Mouse (Mus musculus) hindbrain, embryonic 10.5 days (tissue): Measurements from ENCODE around the gene Napb. TPM values are rescaled to one million over a fixed set of nuclear protein-coding genes. Genes with fewer than 3 reads are reported as not detected.
A peak's percentile ranks its signal among the peaks of the same experiment; 100 is the strongest.

Source experiments
- DNase-seq: peaks from one replicate; pipeline ENCODE4 v3.0.0-alpha.2; 2017; ENCODE audit warnings: low spot score
- H3K27ac ChIP-seq: fragments of 300-500 bp; sonication (generic); 2 replicates; pipeline ENCODE4 v1.5.1; 2016; ENCODE audit warnings: mild to moderate bottlenecking, moderate library complexity
- H3K27me3 ChIP-seq: fragments of 300-500 bp; sonication (generic); 2 replicates; pipeline ENCODE4 v1.6.1; 2016; ENCODE audit warnings: mild to moderate bottlenecking; ENCODE audit not compliant: poor library complexity, insufficient read depth, severe bottlenecking
- H3K36me3 ChIP-seq: fragments of 300-500 bp; sonication (generic); 2 replicates; pipeline ENCODE4 v1.6.1; 2016; ENCODE audit warnings: mild to moderate bottlenecking, moderate library complexity
- H3K4me1 ChIP-seq: fragments of 300-500 bp; sonication (generic); replicated peaks from 2 replicates; pipeline ENCODE4 v1.6.1; 2016; ENCODE audit warnings: mild to moderate bottlenecking
- H3K4me3 ChIP-seq: fragments of 300-500 bp; sonication (generic); 2 replicates; pipeline ENCODE4 v1.5.1; 2016; ENCODE audit warnings: mild to moderate bottlenecking, moderate library complexity
- H3K9me3 ChIP-seq: fragments of 300-500 bp; sonication (generic); 2 replicates; pipeline ENCODE4 v1.6.1; 2016; ENCODE audit warnings: mild to moderate bottlenecking, moderate library complexity
- WGBS: fragments of 180-500 bp; shearing (Covaris S2); methylation state at CpG from one replicate; pipeline ENCODE4 v1.1.7; 2016; 5-methylcytosine and 5-hydroxymethylcytosine counted together
- polyA plus RNA-seq: library from polyadenylated mRNA; unstranded; fragments of >200 nt; fragmentation: Nextera tagmentation; extraction: Ambion mirVana; gene quantifications from 2 replicates; pipeline ENCODE4 v1.2.1, GENCODE M21; 2016

The Napb gene
- polyA plus RNA-seq, 1 experiment from 2014 or later, result 14.1 TPM

DNA sequence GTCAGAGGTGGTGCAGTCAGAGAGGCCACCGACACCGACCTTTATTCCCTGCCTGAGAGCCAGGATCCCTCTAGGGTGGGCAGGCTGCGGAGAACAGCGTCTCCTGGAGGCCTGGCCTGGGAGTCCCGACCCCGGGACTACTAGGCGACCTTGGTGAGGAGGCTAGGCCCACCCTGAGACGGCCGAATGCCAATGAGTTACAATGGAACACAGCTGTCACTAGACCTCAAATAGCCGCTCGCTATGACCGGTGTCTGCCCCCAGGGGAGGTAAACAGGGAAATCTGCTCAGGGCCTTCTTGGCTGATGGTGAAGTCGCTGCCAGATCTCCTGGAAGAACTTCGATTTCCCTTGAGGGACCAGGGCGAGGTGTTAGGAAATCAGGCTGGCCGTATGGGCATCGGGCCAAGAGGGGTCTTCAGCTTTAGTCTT lies 50.8 kb downstream of the Napb start:
- peaks cover 56% of the 10 kb centered on the region for H3K4me1 ChIP-seq
- H3K4me3 ChIP-seq, result peak overlapping the region; percentile 65
- WGBS, result 11% methylated on average over 17 of the region's 17 CpGs
- H3K27ac ChIP-seq, result peak overlapping the region; percentile 89
- DNase-seq, result no peak
- H3K9me3 ChIP-seq, result no peaks in the 10 kb centered on the region
- H3K36me3 ChIP-seq, result peaks cover 42% of the 10 kb centered on the region
- no peaks in the 10 kb centered on the region for H3K27me3 ChIP-seq

DNA sequence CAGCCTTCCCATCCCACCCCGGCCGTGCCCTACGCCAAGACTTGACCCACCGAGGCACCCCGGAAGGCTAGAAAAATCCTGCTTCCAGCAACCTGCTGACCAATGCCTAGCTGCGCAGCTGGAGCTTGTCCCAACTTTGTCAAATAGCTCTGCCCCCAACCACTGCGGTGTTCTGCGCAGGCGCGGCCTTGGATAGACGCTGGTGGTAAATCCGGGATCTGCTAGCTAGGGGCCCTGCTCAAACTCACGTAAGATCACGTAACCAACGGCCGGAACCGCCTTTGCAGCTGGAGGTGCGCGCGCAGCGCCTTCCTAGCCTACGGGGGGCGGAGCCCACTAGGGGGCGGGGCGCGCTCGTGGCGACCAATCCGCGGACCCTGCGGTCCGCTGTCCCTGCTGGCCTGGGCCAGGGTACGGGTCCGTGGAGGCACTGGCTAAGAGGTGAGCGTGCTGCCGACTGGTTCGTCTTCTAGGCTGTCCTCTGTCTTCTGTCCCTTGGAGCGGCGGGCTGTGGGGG lies 51.4 kb downstream of the Napb start, which contains the start of gene Gzf1:
Gzf1 (plus strand) TSS at position 249 of the 517 bp plus-strand sequence.
- peak; percentile 99 for DNase-seq
- Histone ChIP-seq H3K27ac (peak within 1 kb of the TSS; percentile 89), H3K27me3 (no peaks in the 10 kb centered on the region), H3K4me1 (peaks cover 57% of the 10 kb centered on the region), H3K36me3 (peaks cover 42% of the 10 kb centered on the region), H3K4me3 (peak within 1 kb of the TSS; percentile 65), H3K9me3 (no peaks in the 10 kb centered on the region)
- WGBS, result under 1% methylated on average over 39 of the region's 39 CpGs

DNA sequence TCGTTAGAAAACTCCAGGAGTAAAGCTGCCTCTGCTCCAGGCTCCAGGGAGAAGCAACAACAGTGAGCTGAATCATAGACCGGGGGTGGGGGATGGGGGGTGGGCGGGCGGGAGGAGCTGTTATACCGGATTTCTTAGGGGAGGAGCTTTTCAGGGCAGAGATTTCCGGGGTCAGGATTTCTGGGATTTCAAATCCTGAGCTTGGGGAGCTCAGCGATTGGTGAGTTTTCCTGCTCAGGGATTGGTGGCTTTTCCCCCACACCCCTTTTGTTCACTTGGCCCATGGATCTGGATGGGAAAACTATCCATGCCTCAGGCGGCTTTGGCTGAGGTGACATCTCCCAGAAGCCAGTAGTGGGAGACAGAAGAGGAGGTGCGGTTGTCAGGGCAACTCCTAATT lies 52.9 kb downstream of the Napb start:
- H3K36me3 ChIP-seq, result peaks cover 42% of the 10 kb centered on the region
- 2% methylated on average over 9 of the region's 9 CpGs for WGBS
- no peaks in the 10 kb centered on the region for H3K9me3 ChIP-seq
- H3K4me3 ChIP-seq, result peak overlapping the region; percentile 65
- peaks cover 58% of the 10 kb centered on the region for H3K4me1 ChIP-seq
- peak; percentile 80 for DNase-seq
- no peaks in the 10 kb centered on the region for H3K27me3 ChIP-seq
- H3K27ac ChIP-seq, result peak overlapping the region; percentile 89

DNA sequence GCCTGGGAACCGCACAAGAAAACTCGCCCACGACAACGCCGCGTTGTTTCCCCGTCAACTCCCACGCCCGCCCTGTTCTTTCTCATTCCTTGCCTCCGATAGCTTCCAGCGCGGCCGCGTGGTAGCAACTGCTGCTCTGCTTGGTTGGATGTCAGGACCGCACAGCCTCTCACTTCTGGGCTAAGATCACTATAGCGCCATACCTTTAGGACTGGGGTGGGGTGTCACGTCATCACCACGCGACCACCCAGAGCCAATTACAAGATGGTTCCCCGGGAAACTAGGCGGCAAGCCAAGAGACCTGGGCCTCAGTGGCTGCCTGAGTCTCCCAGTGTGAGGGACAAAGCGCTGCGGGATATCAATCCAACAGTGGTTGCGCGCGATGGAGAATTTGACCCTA lies 54.5 kb downstream of the Napb start:
- no peaks in the 10 kb centered on the region for H3K9me3 ChIP-seq
- WGBS, result 3% methylated on average over 26 of the region's 26 CpGs
- H3K36me3 ChIP-seq, result peaks cover 30% of the 10 kb centered on the region
- peak overlapping the region; percentile 65 for H3K4me3 ChIP-seq
- peaks cover 71% of the 10 kb centered on the region for H3K4me1 ChIP-seq
- no peaks in the 10 kb centered on the region for H3K27me3 ChIP-seq
- peak; percentile 89 for DNase-seq
- peak overlapping the region; percentile 89 for H3K27ac ChIP-seq

- Histone ChIP-seq H3K4me1 (peaks cover 34% of the 10 kb centered on the region), H3K27me3 (no peaks in the 10 kb centered on the region), H3K9me3 (no peaks in the 10 kb centered on the region), H3K36me3 (peaks cover 30% of the 10 kb centered on the region), H3K4me3 (peak within 1 kb of the TSS; percentile 84), H3K27ac (peak within 1 kb of the TSS; percentile 92)
- WGBS, result 2% methylated on average over 58 of the region's 58 CpGs
- DNase-seq, result peak; percentile 98
Measured at GRCm38 (mm10) chr2:148672199-148673096, 59.8 kb downstream of the Napb start, which contains the start of gene Nxt1. TSS of gene Nxt1 (plus strand) at chr2:148672601.

GRCm38 (mm10) chr2:148663458-148663857 lies 68.8 kb downstream of the Napb start:
- 98% methylated on average over 1 of the region's 1 CpGs for WGBS
- no peak for DNase-seq
- Histone ChIP-seq H3K27me3 (no peaks in the 10 kb centered on the region), H3K36me3 (no peaks in the 10 kb centered on the region), H3K27ac (no peak overlapping the region), H3K4me1 (no peaks in the 10 kb centered on the region), H3K4me3 (no peak overlapping the region), H3K9me3 (no peaks in the 10 kb centered on the region)

DNA sequence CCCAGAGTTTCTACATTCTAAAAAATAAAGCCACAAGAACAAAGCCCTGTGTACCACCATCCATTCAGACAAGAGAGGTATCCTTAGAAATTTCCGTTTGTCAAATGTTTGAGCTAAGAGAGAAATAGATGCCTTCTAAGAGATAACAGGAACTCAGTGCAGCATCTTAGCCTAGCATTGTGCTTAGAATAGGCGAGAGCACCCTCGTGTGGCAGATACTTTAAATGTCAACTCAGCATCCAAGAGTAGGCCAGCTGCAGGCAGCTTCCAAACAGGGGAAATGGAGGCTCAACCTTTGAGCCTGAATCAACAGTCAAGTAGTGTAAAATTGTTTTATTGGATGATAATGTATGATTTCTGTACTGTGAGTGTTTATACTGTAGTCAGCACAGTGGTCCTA lies 77.3 kb downstream of the Napb start:
- Histone ChIP-seq H3K27ac (no peak overlapping the region), H3K9me3 (no peaks in the 10 kb centered on the region), H3K36me3 (no peaks in the 10 kb centered on the region), H3K4me3 (no peak overlapping the region), H3K27me3 (no peaks in the 10 kb centered on the region), H3K4me1 (peaks cover 18% of the 10 kb centered on the region)
- WGBS, result 5% methylated on average over 3 of the region's 3 CpGs
- peak; percentile 44 for DNase-seq

DNA sequence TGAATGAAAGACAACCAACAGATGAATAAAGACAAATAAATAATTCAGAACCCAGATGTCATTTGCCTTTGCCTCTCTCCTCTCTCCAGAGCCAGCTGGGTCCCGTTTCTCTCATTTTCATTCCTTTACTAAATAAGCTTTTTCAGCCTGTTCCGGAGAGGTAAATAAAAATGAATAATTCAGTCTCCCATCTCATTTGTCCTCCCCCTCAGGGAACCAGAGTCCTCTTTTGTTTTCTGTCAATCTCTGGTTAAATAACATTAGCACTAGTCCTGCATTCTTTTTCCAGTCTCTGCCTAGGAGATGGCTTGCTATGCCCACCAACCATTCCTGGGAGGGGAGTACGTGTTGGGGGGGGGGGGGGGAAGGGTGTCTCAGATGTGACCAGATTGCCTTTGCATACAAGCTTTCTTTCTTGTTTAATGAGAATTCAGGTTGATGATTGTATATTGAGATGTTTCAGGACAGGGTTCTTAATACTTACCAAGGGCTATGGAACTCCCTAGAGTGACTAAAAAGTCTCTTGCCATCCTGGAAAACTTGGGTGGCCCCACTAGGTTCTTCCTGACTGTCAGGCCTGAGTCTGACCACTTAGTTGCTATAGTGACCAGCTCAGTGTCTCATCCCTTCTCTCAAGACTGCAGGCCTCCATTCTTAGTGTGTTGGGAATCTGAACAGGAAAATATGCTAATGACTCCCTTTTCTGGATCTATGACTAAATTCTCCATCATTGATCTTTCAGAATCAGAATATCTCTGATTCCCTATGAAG lies 81.5 kb downstream of the Napb start:
- 14% methylated on average over 3 of the region's 3 CpGs for WGBS
- DNase-seq, result peak; percentile 43
- Histone ChIP-seq H3K9me3 (no peaks in the 10 kb centered on the region), H3K27me3 (no peaks in the 10 kb centered on the region), H3K4me3 (no peak overlapping the region), H3K27ac (peak overlapping the region; percentile 64; the same call in 1 of the 2 replicates), H3K36me3 (no peaks in the 10 kb centered on the region), H3K4me1 (peaks cover 18% of the 10 kb centered on the region)

GRCm38 (mm10) chr2:148644421-148645000 lies 87.8 kb downstream of the Napb start:
- no peak overlapping the region for H3K4me3 ChIP-seq
- no peaks in the 10 kb centered on the region for H3K27me3 ChIP-seq
- no peaks in the 10 kb centered on the region for H3K4me1 ChIP-seq
- 86% methylated on average over 6 of the region's 6 CpGs for WGBS
- no peak for DNase-seq
- no peaks in the 10 kb centered on the region for H3K36me3 ChIP-seq
- no peaks in the 10 kb centered on the region for H3K9me3 ChIP-seq
- H3K27ac ChIP-seq, result no peak overlapping the region

Other genes starting within 250 kb of the Napb start
- gene Nxt1, start 59.9 kb downstream of the Napb start, polyA plus RNA-seq, result 120 and 141 TPM in 2 replicates
- gene Gzf1, start 51.4 kb downstream of the Napb start, polyA plus RNA-seq, result 18.2 and 27.4 TPM in 2 replicates
- gene Cstl1, start 17.9 kb upstream of the Napb start, polyA plus RNA-seq, result not detected in 2 replicates
- not detected in 2 replicates for gene Cst11, start 39.0 kb upstream of the Napb start, polyA plus RNA-seq
- gene 8030411F24Rik, start 49.5 kb upstream of the Napb start, polyA plus RNA-seq, result not detected in 2 replicates
- gene Cst12, start 56.9 kb upstream of the Napb start, polyA plus RNA-seq, result not detected in 2 replicates
- gene Cst8, start 66.3 kb upstream of the Napb start, polyA plus RNA-seq, result not detected in 2 replicates
- gene Cst13, start 87.6 kb upstream of the Napb start, polyA plus RNA-seq, result not detected in 2 replicates
- gene Cst9, start 102.7 kb upstream of the Napb start, polyA plus RNA-seq, result not detected in 2 replicates
- not detected in 2 replicates for gene 9230104L09Rik, start 132.6 kb upstream of the Napb start, polyA plus RNA-seq
- gene Cst3, start 143.2 kb upstream of the Napb start, polyA plus RNA-seq, result 308 and 381 TPM in 2 replicates